Mouse (Mus musculus): ENCODE measurements around the gene Arid5b.
A peak's percentile ranks its signal among the peaks of the same experiment; 100 is the strongest.

The Arid5b gene

DNA sequence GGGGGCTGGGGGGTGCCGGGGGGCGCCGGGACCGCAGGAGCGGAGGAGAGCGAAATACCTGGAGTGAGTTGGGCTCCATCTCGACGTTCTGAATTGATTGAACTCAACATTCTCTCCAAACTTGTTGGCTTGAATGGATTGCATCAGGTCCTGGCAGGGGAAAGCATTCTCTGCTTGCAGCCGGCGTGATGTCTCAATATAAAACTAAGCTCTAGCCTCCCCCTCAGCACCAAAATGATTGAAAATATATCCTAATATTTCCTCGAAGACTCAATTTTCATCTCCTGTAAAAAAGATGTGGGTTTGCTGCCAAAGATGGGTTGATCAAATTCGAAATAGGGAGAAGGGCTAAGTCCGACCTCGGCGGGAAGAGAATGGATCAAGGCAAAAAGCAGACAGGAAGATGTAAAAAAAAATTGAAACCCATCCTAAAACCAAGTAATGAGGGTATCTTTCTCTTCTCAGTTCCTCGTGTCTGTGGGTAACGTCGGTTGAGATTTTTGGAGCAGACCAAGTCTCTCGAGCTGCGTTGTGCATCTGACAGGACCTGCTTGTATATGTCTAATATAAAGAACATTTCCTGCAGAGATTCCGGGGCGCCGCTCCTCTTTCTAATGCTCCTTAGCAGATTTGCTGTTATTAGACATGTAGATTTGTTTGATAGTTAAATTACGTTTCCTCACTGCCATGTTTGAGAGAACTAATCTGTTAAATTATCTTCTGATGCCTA, at the start of gene Arid5b:
TSS of gene Arid5b (minus strand) at position 109 of the 730 bp plus-strand sequence.
- DNase-seq (ENCODE audit: extremely low read depth, low read depth, low spot score): no peak

GRCm38 (mm10) chr10:68325378-68325777, 46.8 kb upstream of the Arid5b start:
- DNase-seq (ENCODE audit: extremely low read depth, low read depth, low spot score): no peak

GRCm38 (mm10) chr10:68324061-68324460, 45.5 kb upstream of the Arid5b start:
- no peak for DNase-seq (ENCODE audit: extremely low read depth, low read depth, low spot score)

DNA sequence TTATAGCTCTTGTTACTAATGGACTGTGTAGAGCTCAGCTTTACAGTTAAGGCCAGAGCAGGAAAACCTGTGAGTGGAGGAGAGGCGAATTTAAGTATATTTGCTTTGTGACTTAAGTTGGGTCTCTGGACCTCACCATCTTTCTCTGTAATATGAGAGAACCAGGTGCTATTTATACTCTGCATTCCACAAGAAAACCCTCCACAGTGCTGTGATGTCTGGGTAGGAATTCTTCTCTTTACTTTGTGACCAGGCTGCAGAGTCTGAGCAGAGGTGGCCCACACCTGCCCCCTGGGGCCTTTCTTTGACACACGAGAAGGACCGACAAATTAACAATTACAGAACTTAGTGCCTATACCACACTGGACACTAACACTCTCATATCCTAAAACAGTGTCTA, 44.6 kb upstream of the Arid5b start:
- DNase-seq (ENCODE audit: extremely low read depth, low read depth, low spot score): no peak

- no peak for DNase-seq (ENCODE audit: extremely low read depth, low read depth, low spot score)
Measured at GRCm38 (mm10) chr10:68320986-68321385, 42.4 kb upstream of the Arid5b start.

- DNase-seq (ENCODE audit: extremely low read depth, low read depth, low spot score): no peak
Measured at GRCm38 (mm10) chr10:68320496-68320895, 42.0 kb upstream of the Arid5b start.

- no peak for DNase-seq (ENCODE audit: extremely low read depth, low read depth, low spot score)
Measured at GRCm38 (mm10) chr10:68319438-68319837, 40.9 kb upstream of the Arid5b start.

GRCm38 (mm10) chr10:68318438-68318979, 40.0 kb upstream of the Arid5b start:
- no peak for DNase-seq (ENCODE audit: extremely low read depth, low read depth, low spot score)

DNA sequence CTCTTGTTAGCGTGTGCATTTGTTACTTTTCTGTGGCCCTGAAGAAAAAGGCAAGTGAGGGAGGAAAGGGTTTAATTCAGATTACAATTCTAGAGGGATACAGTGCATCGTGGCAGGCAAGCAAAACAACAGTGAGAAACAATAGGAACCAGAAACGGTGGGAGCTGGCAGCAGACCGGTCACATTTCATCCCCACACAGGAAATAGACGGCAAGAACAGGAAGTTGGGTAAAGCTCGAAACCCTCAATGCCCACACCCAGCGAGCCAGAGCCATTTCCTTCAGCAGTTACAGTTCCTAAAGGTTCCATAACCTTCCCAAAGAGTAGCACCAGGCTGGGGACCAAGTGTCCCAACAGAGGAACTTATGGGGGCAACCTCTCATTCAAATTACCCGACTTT, 34.2 kb upstream of the Arid5b start:
- DNase-seq (ENCODE audit: extremely low read depth, low read depth, low spot score): no peak

GRCm38 (mm10) chr10:68301013-68301412, 22.5 kb upstream of the Arid5b start:
- peak; percentile 26 for DNase-seq (ENCODE audit: extremely low read depth, low read depth, low spot score)

DNA sequence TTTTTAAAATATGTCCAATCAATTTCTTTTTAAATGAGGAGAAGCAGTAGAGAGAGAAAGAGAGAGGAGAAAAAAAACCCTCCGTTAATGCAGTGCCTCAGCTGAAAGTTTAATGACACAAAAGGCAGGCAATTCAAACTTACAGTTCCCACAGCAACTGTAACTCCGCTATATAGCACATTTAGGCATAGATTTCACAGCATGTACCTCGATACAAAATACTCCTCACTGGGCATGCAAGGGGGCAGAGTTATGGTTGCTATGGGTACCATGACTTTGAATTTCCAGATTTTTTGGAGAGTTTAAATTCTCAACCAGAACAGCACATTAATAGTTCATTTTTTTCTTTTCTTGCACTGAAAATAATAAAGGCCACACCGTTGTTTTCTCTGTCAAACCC, 10.9 kb upstream of the Arid5b start:
- DNase-seq (ENCODE audit: extremely low read depth, low read depth, low spot score): no peak

DNA sequence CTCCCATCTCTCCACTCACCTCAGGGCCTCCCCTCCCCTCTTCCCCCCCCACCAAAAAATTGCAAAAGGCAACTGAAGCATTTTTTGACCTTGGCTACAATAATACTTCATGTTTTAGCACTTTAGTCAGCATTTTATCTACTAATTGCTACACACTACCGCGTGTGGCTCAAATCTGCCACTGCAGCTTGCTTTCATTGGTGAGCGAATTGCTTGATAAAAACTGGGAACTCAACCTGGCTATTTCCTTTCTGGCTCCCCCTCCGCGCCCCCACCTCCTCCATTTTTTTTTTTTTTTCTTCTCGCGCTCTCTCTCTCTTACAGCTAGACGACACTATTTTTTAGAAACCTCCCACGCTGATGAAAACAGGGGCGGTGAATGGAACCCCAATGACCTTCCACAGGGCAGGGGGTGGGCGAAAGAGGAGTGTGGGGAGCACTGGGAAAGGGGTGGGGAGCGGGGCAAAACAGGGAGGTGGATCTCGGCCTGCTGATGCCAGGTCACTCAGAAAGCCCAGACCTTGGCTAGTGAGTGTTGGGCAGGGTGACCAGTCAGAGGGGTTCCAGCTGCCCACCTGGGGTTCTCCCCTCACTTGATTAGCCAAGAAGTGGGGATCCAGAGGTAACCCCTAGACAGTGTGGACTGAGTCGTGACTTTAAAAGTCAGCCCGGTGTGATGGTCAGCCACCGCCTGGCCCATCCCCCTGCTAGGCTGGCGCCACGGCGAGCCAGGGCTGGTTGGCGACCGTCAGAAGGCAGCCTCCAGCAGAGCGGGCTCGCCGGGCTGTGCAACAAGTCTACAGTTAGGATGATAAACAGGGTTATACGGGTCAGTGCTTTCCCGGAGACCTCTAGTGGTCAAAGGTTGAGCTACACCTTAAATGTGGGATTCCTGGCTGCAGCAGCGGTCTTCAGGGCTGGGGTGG, 4.2 kb upstream of the Arid5b start:
- DNase-seq (ENCODE audit: extremely low read depth, low read depth, low spot score): no peak

DNA sequence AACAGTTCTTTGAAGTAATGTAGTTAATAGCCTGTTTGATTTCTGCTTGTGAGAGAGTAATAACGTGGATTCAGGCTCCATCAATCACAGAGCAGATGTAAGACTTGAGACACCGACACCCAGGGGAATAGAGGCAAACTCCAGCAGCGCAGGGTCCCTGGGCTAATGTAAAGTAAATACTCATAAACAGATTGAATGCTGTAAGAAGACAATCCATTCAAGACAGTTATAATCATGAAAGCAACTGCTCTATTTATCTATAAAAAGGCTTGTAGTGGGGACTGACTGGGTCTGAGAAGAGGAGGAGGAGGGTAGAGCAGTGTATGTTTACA, 3.2 kb upstream of the Arid5b start:
- DNase-seq (ENCODE audit: extremely low read depth, low read depth, low spot score): no peak

GRCm38 (mm10) chr10:68281076-68281774, 2.7 kb upstream of the Arid5b start:
- DNase-seq (ENCODE audit: extremely low read depth, low read depth, low spot score): no peak

DNA sequence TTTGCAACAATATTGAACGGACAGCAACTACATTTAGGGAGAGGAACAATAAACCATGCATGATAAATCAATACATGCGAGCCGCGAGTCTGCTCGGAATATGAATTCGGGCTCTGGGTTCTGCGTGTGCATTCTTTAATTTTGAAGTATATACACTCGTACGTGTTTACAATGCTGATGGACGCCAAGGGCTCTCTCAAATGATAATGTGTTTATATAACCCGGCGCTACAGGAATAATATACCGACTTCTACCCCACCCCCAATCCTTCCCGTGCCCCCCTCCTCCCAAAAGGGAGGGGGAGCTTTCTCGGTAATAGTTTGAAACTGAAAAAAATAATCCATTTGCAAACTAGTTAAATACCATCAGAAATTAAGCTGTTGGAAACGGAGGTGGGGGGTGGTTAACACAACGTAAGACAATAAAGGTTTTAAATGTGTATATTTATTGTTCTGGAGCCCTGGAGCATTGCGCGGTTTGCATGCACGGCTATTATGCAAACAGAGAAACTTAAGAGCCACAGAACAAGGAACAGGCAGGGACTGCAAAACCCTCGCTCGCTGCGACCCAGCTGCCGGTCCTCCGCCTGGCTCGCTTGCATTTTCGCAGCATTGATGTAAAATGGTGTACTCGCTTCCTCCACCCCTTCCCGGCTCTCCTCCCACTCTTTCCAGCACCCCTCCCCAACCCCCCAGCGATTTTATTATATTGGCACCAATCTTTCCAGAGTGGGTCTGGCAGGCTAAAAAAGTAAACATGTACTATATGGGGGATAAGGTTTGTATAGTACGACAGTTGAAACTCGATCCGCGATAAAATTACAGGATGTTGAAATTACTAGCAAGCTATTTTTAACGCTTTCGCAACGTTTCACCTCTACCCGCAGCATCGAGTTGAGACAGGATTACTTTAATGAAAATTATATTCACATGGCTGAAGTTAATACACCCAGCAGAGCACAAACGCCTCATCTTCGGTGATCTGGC, 1.3 kb upstream of the Arid5b start:
- no peak for DNase-seq (ENCODE audit: extremely low read depth, low read depth, low spot score)

- DNase-seq (ENCODE audit: extremely low read depth, low read depth, low spot score): no peak
Measured at GRCm38 (mm10) chr10:68277671-68278151, 829 bp downstream of the Arid5b start.

DNA sequence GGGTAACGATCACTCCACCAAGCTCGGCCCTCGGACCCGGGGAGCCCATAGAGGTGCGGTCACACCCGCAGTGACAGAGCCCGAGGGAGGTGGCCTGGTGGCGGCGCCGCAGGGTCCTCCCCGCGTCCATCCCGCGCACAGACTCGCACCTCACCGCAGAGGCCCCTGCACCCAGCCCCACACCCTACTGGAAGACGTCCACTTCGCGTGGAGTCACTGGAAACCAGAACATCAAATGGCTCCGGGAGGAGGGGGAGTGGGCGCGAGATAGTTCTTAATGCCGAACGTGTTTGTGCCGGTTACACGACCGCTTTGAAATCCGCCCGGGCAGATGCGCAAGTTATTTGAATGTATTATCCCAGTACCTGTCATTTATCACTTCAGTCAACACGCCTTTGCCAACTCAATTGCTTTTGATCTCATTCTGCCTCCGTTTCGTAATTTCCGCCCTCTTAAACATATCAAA, 1.5 kb downstream of the Arid5b start:
- no peak for DNase-seq (ENCODE audit: extremely low read depth, low read depth, low spot score)

DNA sequence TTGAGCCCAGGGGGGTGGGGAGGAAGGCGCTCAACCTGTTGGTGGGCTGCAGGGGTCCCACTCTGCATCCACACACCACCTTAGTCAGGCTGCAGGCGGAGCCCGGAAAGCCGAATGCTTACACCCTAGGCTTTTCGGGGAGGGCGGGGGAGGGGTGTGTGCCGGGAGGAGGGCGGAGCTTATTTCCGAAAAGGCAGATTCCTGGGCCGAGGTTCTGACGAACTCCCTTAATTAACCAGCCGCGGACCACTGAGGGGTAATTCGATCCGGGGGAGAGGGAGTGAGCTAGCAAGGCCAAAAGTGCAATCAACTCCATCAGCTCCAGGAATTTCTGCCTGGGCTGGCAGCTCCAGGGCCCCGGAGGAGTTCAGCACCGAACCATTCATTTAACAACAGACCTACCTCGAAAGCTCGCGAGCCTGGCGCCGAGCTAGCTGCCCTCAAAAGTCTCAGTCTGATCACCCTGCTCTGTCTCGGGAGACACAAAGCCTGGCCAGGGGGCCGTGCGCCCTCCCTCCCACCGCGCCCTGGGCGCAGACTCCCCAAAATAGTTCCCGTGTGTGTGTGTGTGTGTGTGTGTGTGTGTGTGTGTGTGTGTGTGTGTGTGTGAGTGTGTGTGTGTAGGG, 2.1 kb downstream of the Arid5b start:
- no peak for DNase-seq (ENCODE audit: extremely low read depth, low read depth, low spot score)
